Mouse (Mus musculus) liver, adult 2 months (tissue): ENCODE measurements around the gene Plekhm3. TPM values are rescaled to one million over a fixed set of nuclear protein-coding genes. Genes with fewer than 3 reads are reported as not detected.

Experiments
- DNase-seq: peaks from one replicate; pipeline ENCODE4 v3.0.0-alpha.2; 2011; ENCODE audit warnings: low read depth, low spot score; ENCODE audit errors: extremely low read depth
- H3K27ac ChIP-seq: fragments of 200-500 bp; replicated peaks from 2 replicates; pipeline ENCODE4 v1.5.1; 2012; ENCODE audit warnings: low read depth, mild to moderate bottlenecking, control low read depth, inconsistent platforms, low read length; ENCODE audit not compliant: insufficient read depth
- H3K27me3 ChIP-seq: fragments of 200-500 bp; 2 replicates; pipeline ENCODE4 v1.6.1; 2012; ENCODE audit warnings: mild to moderate bottlenecking, moderate library complexity, low read length, inconsistent platforms; ENCODE audit not compliant: control insufficient read depth, insufficient read depth
- H3K36me3 ChIP-seq: fragments of 200-500 bp; 2 replicates; pipeline ENCODE4 v1.6.1; 2012; ENCODE audit warnings: low read length, inconsistent platforms; ENCODE audit not compliant: control insufficient read depth, insufficient read depth
- H3K4me1 ChIP-seq: fragments of 200-500 bp; 2 replicates; pipeline ENCODE4 v1.6.1; 2011; ENCODE audit warnings: low read length; ENCODE audit not compliant: control insufficient read depth, insufficient read depth
- H3K4me3 ChIP-seq: fragments of 200-500 bp; 2 replicates; pipeline ENCODE4 v1.5.1; 2011; ENCODE audit warnings: low read depth, mild to moderate bottlenecking, control low read depth, low read length, moderate library complexity; ENCODE audit not compliant: insufficient read depth
- H3K79me2 ChIP-seq: fragments of 200-500 bp; 2 replicates; pipeline ENCODE4 v1.6.1; 2012; ENCODE audit warnings: inconsistent platforms, mild to moderate bottlenecking, low read length, moderate library complexity; ENCODE audit not compliant: control insufficient read depth, insufficient read depth
- H3K9ac ChIP-seq: fragments of 200-500 bp; 2 replicates; pipeline ENCODE4 v1.6.1; 2012; ENCODE audit warnings: low read depth, mild to moderate bottlenecking, control low read depth, inconsistent platforms, low read length
- CTCF ChIP-seq: fragments of 200-500 bp; IDR thresholded peaks from 2 replicates; pipeline ENCODE4 v1.5.1; 2011; ENCODE audit warnings: low read depth, low read length, control low read depth
- POLR2A ChIP-seq: fragments of 200-500 bp; IDR thresholded peaks from 2 replicates; pipeline ENCODE4 v1.6.1; 2011; ENCODE audit warnings: low read length, control low read depth; ENCODE audit not compliant: insufficient read depth; ENCODE audit errors: extremely low read depth
- WGBS: fragments of 180-500 bp; shearing (Covaris S2); methylation state at CpG from one replicate; pipeline ENCODE4 v1.1.7; 2018; 5-methylcytosine and 5-hydroxymethylcytosine counted together
- polyA plus RNA-seq: library from polyadenylated mRNA; depleted of rRNA; stranded (reverse); fragments of >200 nt; gene quantifications from 2 replicates; pipeline ENCODE4 v1.2.3, GENCODE M21; 2012
- total RNA-seq: library from RNA; depleted of rRNA; stranded (reverse); fragments of >200 nt; gene quantifications from 2 replicates; pipeline ENCODE4 v1.2.3, GENCODE M21; 2014

The Plekhm3 gene
- total and polyA plus RNA-seq, 2 experiments: 0.73 to 2.8 TPM

DNA sequence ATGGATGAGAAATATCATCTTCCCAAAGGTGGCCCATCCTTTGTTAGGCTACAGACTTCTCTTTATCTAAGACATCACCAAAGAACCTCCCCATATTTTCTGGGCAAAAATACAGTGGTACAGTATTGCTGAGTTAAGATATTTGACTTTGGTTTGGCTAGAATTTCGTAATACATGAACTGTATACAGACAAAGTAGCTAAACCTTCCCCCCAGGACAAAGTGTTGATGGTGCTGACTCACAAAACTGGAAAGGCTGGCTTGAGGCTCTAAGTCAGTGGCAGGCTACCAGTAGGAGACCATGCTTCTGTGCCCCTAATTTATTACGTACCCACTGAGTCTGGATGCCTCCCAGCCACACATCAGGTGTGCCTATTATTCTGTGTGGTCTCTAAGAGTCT lies 48.9 kb downstream of the Plekhm3 start:
- DNase-seq: peak; percentile 64
- Histone ChIP-seq H3K27me3 (no peaks in the 10 kb centered on the region), H3K4me3 (no peak overlapping the region), H3K79me2 (no peaks in the 10 kb centered on the region), H3K36me3 (no peaks in the 10 kb centered on the region), H3K9ac (no peak overlapping the region), H3K27ac (no peak overlapping the region), H3K4me1 (peaks cover 3% of the 10 kb centered on the region)
- 51% methylated on average over 2 of the region's 2 CpGs for WGBS
- no peak for TF ChIP-seq POLR2A
- TF ChIP-seq CTCF: no peak

DNA sequence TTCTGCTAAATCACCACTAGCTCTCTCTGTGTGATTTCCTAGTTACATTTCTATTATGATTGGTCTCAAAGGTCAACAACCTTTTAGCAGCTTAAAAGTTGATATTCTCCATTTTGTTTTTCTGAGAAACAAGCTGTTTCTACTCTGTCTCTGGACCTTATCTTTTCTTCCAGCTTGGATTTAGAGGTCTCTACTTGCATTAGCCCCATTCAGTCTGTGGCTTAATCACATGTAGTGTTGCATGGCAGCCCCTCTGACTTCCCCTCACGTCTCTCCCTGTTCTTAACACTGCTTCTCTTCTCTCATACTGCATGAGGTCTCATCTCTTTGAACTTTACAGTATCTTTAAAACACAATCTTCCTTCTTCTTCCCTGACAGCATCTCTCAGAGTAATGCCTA lies 50.4 kb downstream of the Plekhm3 start:
- Histone ChIP-seq H3K4me3 (no peak overlapping the region), H3K27ac (no peak overlapping the region), H3K79me2 (no peaks in the 10 kb centered on the region), H3K4me1 (peaks cover 3% of the 10 kb centered on the region), H3K27me3 (no peaks in the 10 kb centered on the region), H3K36me3 (no peaks in the 10 kb centered on the region), H3K9ac (no peak overlapping the region)
- DNase-seq: no peak
- 92% methylated on average over 1 of the region's 1 CpGs for WGBS
- no peak for TF ChIP-seq CTCF
- no peak for TF ChIP-seq POLR2A

DNA sequence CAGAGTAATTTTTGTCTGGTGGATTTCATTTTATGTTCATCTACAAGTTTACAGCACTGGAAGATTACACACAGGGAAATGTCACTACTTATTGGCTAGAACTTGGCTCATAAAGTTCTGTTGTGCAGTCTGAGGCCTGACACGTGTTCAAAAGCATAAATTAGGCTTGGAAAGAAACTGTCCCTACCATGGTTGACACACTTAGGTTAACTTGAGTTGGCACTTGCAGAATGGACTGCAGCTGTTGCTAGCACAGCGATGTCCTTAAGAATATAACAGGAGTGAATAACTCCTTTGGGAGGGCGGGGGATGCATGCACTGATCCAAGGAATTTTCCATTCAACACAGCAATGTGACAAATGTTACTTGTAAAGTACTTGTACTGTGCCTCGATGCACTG lies 53.2 kb downstream of the Plekhm3 start:
- no peaks in the 10 kb centered on the region for H3K27me3 ChIP-seq
- H3K36me3 ChIP-seq: no peaks in the 10 kb centered on the region
- WGBS: 93% methylated on average over 4 of the region's 4 CpGs
- no peak for TF ChIP-seq CTCF
- H3K79me2 ChIP-seq: no peaks in the 10 kb centered on the region
- H3K9ac ChIP-seq: no peak overlapping the region
- no peak for DNase-seq
- H3K27ac ChIP-seq: no peak overlapping the region
- no peak overlapping the region for H3K4me3 ChIP-seq
- H3K4me1 ChIP-seq: peaks cover 3% of the 10 kb centered on the region

DNA sequence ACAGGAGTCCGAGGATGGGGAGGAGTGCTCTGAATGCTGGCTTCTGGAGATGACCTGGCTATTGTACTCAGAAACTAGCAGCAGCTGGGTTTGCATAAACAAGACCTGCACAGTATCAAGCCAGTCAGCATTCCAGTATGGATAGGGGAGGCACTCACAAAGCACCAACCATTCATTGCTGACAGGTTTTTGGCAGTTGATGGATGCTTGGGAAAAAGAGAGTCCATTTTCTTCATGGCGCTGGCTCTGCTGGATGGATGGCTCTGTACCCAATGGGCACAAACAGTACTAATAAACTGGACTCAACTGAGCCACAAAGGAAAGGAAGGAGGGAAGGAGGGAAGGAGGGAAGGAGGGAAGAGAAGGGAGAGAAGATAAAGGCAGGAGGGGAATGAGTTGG lies 53.8 kb downstream of the Plekhm3 start:
- no peak for TF ChIP-seq POLR2A
- no peak for TF ChIP-seq CTCF
- DNase-seq: no peak
- H3K79me2 ChIP-seq: no peaks in the 10 kb centered on the region
- no peak overlapping the region for H3K4me3 ChIP-seq
- no peak overlapping the region for H3K9ac ChIP-seq
- no peak overlapping the region for H3K27ac ChIP-seq
- H3K4me1 ChIP-seq: peaks cover under 1% of the 10 kb centered on the region
- 97% methylated on average over 2 of the region's 2 CpGs for WGBS
- H3K36me3 ChIP-seq: no peaks in the 10 kb centered on the region
- no peaks in the 10 kb centered on the region for H3K27me3 ChIP-seq

DNA sequence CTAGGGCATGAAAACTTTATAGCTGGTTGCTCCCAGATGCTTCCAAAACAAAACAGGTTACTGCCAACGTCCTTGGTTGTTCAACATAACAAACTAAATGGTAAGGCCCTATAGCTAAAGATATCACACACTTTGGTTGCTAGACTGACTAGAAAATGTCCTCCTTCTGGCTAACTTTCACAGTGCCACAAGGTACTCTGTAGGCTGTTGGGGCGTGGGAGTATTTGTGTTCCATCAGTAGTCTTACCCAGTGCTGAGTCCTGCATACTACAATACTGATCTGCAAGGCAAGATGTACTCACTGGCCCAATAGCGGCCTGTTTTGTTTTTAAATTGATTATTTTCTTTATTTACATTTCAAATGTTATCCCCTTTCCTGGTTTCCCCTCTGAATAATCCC lies 56.9 kb downstream of the Plekhm3 start:
- no peaks in the 10 kb centered on the region for H3K36me3 ChIP-seq
- no peak overlapping the region for H3K4me3 ChIP-seq
- DNase-seq: no peak
- 94% methylated on average over 3 of the region's 3 CpGs for WGBS
- H3K4me1 ChIP-seq: no peaks in the 10 kb centered on the region
- no peak for TF ChIP-seq POLR2A
- H3K79me2 ChIP-seq: no peaks in the 10 kb centered on the region
- H3K27ac ChIP-seq: no peak overlapping the region
- no peak overlapping the region for H3K9ac ChIP-seq
- no peaks in the 10 kb centered on the region for H3K27me3 ChIP-seq

DNA sequence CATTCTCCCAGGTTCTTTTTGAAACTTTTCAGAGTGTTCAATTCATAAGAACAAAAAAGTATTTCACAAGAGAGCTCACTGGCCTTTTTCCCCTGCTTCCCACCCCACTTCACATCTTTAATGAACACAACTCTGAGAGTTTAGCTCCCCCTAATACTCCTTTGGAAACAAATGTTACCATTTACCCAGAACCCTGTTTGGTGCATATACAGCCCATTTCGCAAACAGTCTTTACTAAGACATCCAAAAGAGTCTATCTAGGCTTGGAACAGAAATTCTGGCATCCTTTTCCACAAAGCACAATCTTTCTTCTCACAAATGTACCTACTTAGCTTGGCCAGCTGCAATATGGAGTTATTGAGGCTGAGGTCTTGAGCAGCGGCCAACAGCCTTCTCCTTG lies 59.1 kb downstream of the Plekhm3 start:
- WGBS: 97% methylated on average over 2 of the region's 2 CpGs

More for the DNA sequence above, 59.1 kb downstream of the Plekhm3 start:
- H3K36me3 ChIP-seq: no peaks in the 10 kb centered on the region
- no peak overlapping the region for H3K9ac ChIP-seq
- H3K4me1 ChIP-seq: no peaks in the 10 kb centered on the region
- DNase-seq: no peak
- no peak overlapping the region for H3K27ac ChIP-seq
- H3K79me2 ChIP-seq: no peaks in the 10 kb centered on the region
- H3K27me3 ChIP-seq: no peaks in the 10 kb centered on the region
- H3K4me3 ChIP-seq: no peak overlapping the region
- TF ChIP-seq POLR2A (no peak), CTCF (no peak)
